Mouse (Mus musculus) limb, embryonic 14.5 days (tissue): ENCODE data around the gene Fancl. TPM values are rescaled to one million over a fixed set of nuclear protein-coding genes. Genes with fewer than 3 reads are reported as not detected.

Experiments used
- ATAC-seq: fragments of 200-750 bp; cut with Nextera tagmentation; 2 replicates; pipeline ENCODE4 v1.8.0; 2017; ENCODE audit warnings: low read depth, moderate number of reproducible peaks, moderate TSS enrichment; ENCODE audit not compliant: low FRiP score
- DNase-seq: peaks from one replicate; pipeline ENCODE4 v3.0.0-alpha.2; 2015; ENCODE audit warnings: low spot score
- H3K27ac ChIP-seq: fragments of 300-500 bp; sonication (generic); replicated peaks from 2 replicates; pipeline ENCODE4 v1.5.1; 2014; ENCODE audit warnings: low read depth, mild to moderate bottlenecking, low read length, moderate library complexity, mixed read lengths
- H3K27me3 ChIP-seq: fragments of 300-500 bp; sonication (generic); 2 replicates; pipeline ENCODE4 v1.6.1; 2014; ENCODE audit warnings: low read length, mixed read lengths; ENCODE audit not compliant: control insufficient read depth, insufficient read depth
- H3K36me3 ChIP-seq: fragments of 300-500 bp; sonication (generic); 2 replicates; pipeline ENCODE4 v1.6.1; 2014; ENCODE audit warnings: mild to moderate bottlenecking, low read length, moderate library complexity, mixed read lengths; ENCODE audit not compliant: control insufficient read depth, insufficient read depth
- H3K4me1 ChIP-seq: fragments of 300-500 bp; sonication (generic); 2 replicates; pipeline ENCODE4 v1.6.1; 2014; ENCODE audit warnings: antibody characterized with exemption, low read length, mixed read lengths; ENCODE audit not compliant: control insufficient read depth, insufficient read depth
- H3K4me2 ChIP-seq: fragments of 300-500 bp; sonication (generic); replicated peaks from 2 replicates; pipeline ENCODE4 v1.6.1; 2014; ENCODE audit warnings: low read depth, mild to moderate bottlenecking, low read length, moderate library complexity; ENCODE audit not compliant: severe bottlenecking
- H3K4me3 ChIP-seq: fragments of 300-500 bp; sonication (generic); replicated peaks from 2 replicates; pipeline ENCODE4 v1.5.1; 2014; ENCODE audit warnings: low read length
- H3K9ac ChIP-seq: fragments of 300-500 bp; sonication (generic); 2 replicates; pipeline ENCODE4 v1.6.1; 2014; ENCODE audit warnings: mild to moderate bottlenecking, low read depth, low read length, moderate library complexity; ENCODE audit not compliant: severe bottlenecking
- H3K9me3 ChIP-seq: fragments of 300-500 bp; sonication (generic); 2 replicates; pipeline ENCODE4 v1.6.1; 2016; ENCODE audit warnings: low read length; ENCODE audit not compliant: control insufficient read depth
- POLR2A ChIP-seq: fragments of 200-500 bp; IDR thresholded peaks from 2 replicates; pipeline ENCODE4 v1.8.0; 2012; ENCODE audit warnings: inconsistent platforms, mild to moderate bottlenecking, moderate library complexity, borderline replicate concordance; ENCODE audit not compliant: insufficient read depth, insufficient read length; ENCODE audit errors: extremely low read depth
- WGBS: fragments of 180-500 bp; shearing (Covaris S2); extraction: QIAGEN DNeasy Blood & Tissue Kit; methylation state at CpG from one replicate; pipeline ENCODE4 v1.1.7; 2014; 5-methylcytosine and 5-hydroxymethylcytosine counted together
- polyA plus RNA-seq, 2 experiments: library from polyadenylated mRNA; depleted of rRNA in 1 of 2; stranded (reverse) in 1 of 2; unstranded in 1 of 2; fragments of >200 nt; fragmentation: Nextera tagmentation in 1 of 2; extraction: Ambion mirVana in 1 of 2; gene quantifications; 2 replicates each; pipeline versions ENCODE4 v1.2.1 to v1.2.3; 2012 to 2014

Fancl gene
- polyA plus RNA-seq, 2 experiments, result 15.2 to 24.7 TPM

DNA sequence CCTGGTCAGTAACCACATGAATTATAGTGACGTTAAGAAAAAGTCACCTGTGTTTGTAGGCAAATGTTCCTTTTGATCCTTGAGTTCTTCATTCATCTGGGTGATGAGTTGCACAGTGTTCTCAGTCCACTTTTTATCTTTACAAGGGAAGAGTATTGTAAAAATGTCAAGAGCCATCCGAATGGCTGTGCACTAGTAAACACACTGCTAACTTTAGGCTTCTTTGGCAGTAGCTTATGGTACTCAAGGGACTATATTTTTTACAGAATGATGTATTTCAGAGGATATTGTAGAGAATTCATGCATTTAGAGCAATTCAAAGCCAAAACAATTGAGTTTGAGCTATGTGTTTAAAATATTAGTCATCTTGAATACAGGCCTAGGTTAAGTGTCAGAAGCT lies 35.5 kb downstream of the Fancl start:
- H3K27ac ChIP-seq, result no peak overlapping the region
- ATAC-seq (no peak), DNase-seq (no peak)
- no peak overlapping the region for H3K4me2 ChIP-seq
- no peak for TF ChIP-seq POLR2A
- no peaks in the 10 kb centered on the region for H3K9me3 ChIP-seq
- no peak overlapping the region for H3K4me3 ChIP-seq
- H3K4me1 ChIP-seq, result no peaks in the 10 kb centered on the region
- no peaks in the 10 kb centered on the region for H3K27me3 ChIP-seq
- H3K9ac ChIP-seq, result no peak overlapping the region
- peaks cover 8% of the 10 kb centered on the region; the same call in 1 of the 2 replicates for H3K36me3 ChIP-seq
- 41% methylated on average over 2 of the region's 2 CpGs for WGBS

DNA sequence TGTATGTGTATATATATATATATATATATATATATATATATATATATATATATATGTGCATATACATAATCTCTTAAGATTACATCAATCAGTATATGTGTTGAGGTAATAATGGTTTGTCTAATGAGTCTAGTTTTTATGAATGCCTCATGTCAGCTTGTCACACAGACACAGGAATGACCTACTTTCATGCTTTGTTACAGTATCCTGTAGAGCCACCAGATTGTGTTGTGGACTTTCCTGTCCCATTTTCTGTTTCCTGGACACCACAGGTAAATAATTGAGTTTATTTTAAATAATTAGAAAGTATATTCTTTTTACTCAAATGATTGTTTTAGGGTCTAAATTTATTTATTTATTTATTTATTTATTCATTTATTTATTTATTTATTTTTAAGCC lies 48.3 kb downstream of the Fancl start:
- no peak for TF ChIP-seq POLR2A
- no peak overlapping the region for H3K4me3 ChIP-seq
- H3K4me2 ChIP-seq, result no peak overlapping the region
- ATAC-seq (no peak), DNase-seq (no peak)
- no peak overlapping the region for H3K9ac ChIP-seq
- H3K36me3 ChIP-seq, result peaks cover 3% of the 10 kb centered on the region; the same call in 1 of the 2 replicates
- H3K4me1 ChIP-seq, result no peaks in the 10 kb centered on the region
- no peaks in the 10 kb centered on the region for H3K9me3 ChIP-seq
- H3K27me3 ChIP-seq, result no peaks in the 10 kb centered on the region
- no peak overlapping the region for H3K27ac ChIP-seq

DNA sequence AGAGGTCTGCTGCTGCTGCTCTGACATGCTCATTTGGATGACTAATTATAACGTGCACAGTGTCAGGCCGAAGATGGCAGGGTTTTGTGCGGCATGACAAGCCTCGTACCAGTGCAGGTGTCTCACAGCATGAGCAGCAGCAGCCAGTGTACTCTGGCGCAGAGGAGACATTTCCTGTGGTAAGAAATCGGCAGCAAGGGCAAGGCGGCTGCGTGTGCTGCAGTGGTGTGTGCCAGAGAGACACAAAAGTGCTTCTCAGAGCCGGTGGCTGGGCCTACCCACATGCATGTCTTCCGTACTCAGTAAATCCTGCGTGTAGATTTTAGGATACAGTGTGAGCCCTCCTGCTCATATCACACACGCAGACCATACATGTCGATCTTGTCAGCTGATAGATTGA lies 51.9 kb downstream of the Fancl start:
- no peak for DNase-seq
- Histone ChIP-seq H3K4me1 (no peaks in the 10 kb centered on the region), H3K27me3 (no peaks in the 10 kb centered on the region), H3K4me3 (no peak overlapping the region), H3K4me2 (no peak overlapping the region), H3K36me3 (peaks cover 3% of the 10 kb centered on the region), H3K27ac (no peak overlapping the region), H3K9ac (no peak overlapping the region), H3K9me3 (no peaks in the 10 kb centered on the region)
- TF ChIP-seq POLR2A, result no peak
- 86% methylated on average over 13 of the region's 13 CpGs for WGBS
- no peak for ATAC-seq

DNA sequence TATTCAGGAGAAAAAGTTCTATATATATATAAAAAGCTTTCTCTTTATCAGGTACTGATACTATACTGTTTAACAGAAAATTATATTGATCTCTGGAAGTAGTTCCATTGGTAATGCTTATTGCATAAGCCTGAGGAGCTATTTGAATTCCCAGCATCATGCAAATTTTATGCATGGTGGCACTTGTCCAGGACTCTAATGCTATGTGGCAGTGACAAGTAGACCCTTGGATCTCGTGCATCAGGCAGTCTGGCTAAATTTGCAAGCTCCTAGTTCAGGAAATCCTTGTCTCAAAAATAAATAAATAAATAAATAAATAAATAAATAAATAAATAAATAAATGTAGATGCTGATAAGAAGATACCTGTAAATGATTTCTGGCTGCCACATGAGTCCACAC lies 55.2 kb downstream of the Fancl start:
- Histone ChIP-seq H3K4me3 (no peak overlapping the region), H3K4me2 (no peak overlapping the region), H3K36me3 (peaks cover 3% of the 10 kb centered on the region), H3K4me1 (no peaks in the 10 kb centered on the region), H3K27me3 (no peaks in the 10 kb centered on the region), H3K9me3 (no peaks in the 10 kb centered on the region), H3K9ac (no peak overlapping the region), H3K27ac (no peak overlapping the region)
- DNase-seq (no peak), ATAC-seq (no peak)
- no peak for TF ChIP-seq POLR2A
- 74% methylated on average over 1 of the region's 1 CpGs for WGBS

DNA sequence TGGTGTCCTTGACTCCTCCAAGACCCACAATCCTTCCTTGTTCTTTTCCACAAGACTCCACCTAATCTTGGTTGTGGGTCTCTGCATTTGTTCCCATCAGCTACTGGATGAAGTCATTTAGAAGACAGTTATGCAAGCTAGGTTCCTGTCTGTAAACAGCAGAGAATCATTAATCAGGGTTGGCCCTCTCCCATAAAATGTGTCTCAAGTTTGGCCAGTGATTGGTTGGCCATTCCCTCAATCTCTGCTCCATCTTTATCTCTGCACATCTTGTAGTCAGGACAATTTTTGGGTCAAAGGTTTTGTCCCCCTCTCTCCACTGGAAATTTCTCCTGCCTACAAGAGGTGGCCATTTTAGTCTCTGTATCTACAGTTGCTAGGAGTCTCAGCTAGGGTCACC lies 58.4 kb downstream of the Fancl start:
- no peak overlapping the region for H3K4me3 ChIP-seq
- no peak overlapping the region for H3K27ac ChIP-seq
- ATAC-seq, result no peak
- no peaks in the 10 kb centered on the region for H3K27me3 ChIP-seq
- no peak for TF ChIP-seq POLR2A
- H3K9me3 ChIP-seq, result no peaks in the 10 kb centered on the region
- H3K4me1 ChIP-seq, result no peaks in the 10 kb centered on the region
- H3K4me2 ChIP-seq, result no peak overlapping the region
- DNase-seq, result no peak
- H3K9ac ChIP-seq, result no peak overlapping the region
- peaks cover 4% of the 10 kb centered on the region; the same call in 1 of the 2 replicates for H3K36me3 ChIP-seq

DNA sequence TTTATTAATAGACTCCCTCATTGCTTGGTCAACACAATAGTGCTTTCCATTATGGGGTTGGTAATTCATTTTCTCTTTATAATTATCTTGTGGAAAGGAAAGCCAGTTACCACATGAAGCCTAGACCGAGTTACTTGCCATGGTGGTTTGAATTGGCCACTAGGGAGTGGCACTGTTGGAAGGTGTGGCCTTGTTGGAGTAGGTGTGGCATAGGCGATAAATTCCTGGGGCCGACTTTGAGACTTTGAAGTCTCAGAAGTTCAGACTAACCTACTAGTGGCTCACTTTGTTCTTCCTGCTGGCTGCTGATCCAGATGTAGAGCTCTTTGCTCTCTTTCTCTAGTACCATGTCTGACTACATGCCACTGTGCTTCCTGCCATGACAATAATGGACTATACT lies 63.9 kb downstream of the Fancl start:
- Histone ChIP-seq H3K27me3 (no peaks in the 10 kb centered on the region), H3K4me1 (no peaks in the 10 kb centered on the region), H3K9ac (no peak overlapping the region), H3K36me3 (peaks cover 4% of the 10 kb centered on the region; the same call in 1 of the 2 replicates), H3K4me2 (no peak overlapping the region), H3K4me3 (no peak overlapping the region), H3K9me3 (no peaks in the 10 kb centered on the region), H3K27ac (no peak overlapping the region)
- DNase-seq (no peak), ATAC-seq (no peak)
- WGBS, result 81% methylated on average over 3 of the region's 3 CpGs
- no peak for TF ChIP-seq POLR2A
